Mouse (Mus musculus) kidney, adult 11 months (tissue): ENCODE measurements around the gene Gm8720.
"Not testable (repeated sequence)": the region's sequence is repeated elsewhere in the genome, so short reads cannot be mapped to it uniquely, and the experiment has no call there.

Experiments used
- DNase-seq: peaks from one replicate; pipeline ENCODE4 v3.0.0; 2022

The Gm8720 gene

DNA sequence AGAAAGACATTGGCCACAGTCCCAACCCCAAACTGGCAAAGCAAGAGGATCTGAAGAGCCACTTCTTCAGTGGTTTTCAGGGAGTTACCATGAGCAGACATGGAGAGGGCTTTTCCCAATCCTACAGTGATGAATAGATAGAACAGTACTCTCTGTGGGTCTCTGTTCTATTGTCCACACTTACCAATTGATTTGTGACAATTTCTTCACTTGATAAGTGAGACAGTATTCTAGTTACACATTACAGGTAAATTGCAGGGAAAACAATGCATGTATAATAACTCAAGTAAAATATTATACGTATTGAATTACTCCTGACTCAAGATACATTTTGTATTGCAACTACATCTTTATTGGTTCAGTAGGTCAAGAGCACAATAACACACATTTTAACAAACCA is at the start of gene Gm8720:
Gene Gm8720 (minus strand): TSS at position 101 of the 400 bp plus-strand sequence.
- not testable (repeated sequence) for DNase-seq

DNA sequence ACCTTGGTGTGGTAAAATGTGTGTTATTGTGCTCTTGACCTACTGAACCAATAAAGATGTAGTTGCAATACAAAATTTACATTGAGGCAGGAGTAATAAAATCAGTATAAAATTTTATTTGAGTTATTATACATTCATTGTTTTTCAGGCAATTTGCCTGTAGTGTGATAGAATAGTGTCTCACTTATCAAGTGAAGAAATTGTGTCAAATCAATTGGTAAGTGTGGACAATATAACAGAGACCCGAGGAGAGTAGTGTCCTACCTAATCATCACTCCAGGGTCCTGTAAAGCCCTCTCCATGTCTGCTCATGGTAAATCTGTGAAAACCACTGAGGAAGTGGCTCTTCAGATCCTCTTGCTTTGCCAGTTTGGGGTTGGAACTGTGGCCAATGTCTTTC is 12.0 kb downstream of the Gm8720 start, which contains the start of gene Vmn1r163:
Gene Vmn1r163 (plus strand): TSS at position 301 of the 400 bp plus-strand sequence.
- not testable (repeated sequence) for DNase-seq

DNA sequence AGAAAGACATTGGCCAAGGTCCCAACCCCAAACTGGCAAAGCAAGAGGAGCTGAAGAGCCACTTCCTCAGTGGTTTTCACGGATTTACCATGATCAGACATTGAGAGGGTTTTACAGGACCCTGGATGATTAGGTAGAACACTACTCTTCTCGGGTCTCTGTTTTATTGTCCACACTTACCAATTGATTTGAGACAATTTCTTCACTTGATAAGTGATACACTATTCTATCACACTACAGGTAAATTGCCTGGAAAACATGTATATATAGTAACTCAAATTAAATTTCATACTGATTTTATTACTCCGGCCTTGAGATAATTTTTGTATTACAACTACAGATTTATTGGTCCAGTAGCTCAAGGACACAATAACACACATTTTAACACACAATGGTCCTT is 47.4 kb downstream of the Gm8720 start, which contains the start of gene Gm4216:
Gene Gm4216 (minus strand): TSS at position 101 of the 400 bp plus-strand sequence.
- not testable (repeated sequence) for DNase-seq
